Mouse (Mus musculus): Measurements from ENCODE around the gene Gab2. TPM values are rescaled to one million over a fixed set of nuclear protein-coding genes. Genes with fewer than 3 reads are reported as not detected.
"Not testable (repeated sequence)": the region's sequence is repeated elsewhere in the genome, so short reads cannot be mapped to it uniquely, and the experiment has no call there.

The Gab2 gene
- total RNA-seq, 2 experiments from 2014 or later, result 10.6 to 12.7 TPM

GRCm38 (mm10) chr7:97151082-97151813 is 69.9 kb downstream of the Gab2 start:
- DNase-seq, result no peak

DNA sequence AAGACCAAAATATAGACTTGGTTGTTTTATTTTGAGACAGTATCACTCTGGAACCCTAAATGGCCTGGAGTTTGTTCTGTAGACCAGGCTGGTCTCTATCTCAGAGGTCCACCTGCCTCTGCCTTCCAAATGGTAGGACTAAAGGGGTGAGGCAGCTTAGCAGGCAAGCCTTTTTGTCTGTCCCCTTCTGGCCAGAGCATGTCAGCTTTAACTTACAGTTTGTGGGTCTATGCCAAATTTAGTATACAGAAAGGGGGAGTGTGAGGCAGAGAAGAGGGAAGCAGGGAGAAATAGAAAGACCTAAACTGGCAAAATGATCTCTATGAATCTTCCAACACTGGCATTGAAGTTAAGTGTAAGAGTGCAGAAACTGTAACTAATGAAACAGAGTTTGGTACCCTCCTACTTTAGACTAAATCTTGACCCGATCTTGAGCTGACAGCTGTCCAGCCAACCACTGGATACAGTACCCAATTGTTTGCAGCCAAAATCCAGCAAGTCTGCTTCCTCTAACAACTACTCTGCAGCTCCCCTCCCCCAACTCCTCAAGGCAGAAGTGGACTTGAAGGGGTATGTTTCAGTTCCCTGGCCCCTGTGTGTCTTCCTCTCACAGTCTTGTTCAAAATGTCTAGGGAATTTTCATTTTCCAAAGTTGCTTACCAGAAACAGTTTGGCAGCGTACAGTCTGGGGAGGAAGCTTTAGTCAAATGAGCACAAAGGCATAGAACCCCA is 73.5 kb downstream of the Gab2 start:
- peak in 1 of 2 experiments; percentile 6 for DNase-seq

GRCm38 (mm10) chr7:97164261-97164660 is 82.9 kb downstream of the Gab2 start:
- no peak for DNase-seq

GRCm38 (mm10) chr7:97171089-97171488 is 89.7 kb downstream of the Gab2 start:
- DNase-seq, result no peak

GRCm38 (mm10) chr7:97171719-97172118 is 90.3 kb downstream of the Gab2 start:
- no peak for DNase-seq

GRCm38 (mm10) chr7:97172126-97172525 is 90.7 kb downstream of the Gab2 start:
- no peak for DNase-seq

GRCm38 (mm10) chr7:97181931-97182330 is 100.5 kb downstream of the Gab2 start:
- DNase-seq, result no peak

DNA sequence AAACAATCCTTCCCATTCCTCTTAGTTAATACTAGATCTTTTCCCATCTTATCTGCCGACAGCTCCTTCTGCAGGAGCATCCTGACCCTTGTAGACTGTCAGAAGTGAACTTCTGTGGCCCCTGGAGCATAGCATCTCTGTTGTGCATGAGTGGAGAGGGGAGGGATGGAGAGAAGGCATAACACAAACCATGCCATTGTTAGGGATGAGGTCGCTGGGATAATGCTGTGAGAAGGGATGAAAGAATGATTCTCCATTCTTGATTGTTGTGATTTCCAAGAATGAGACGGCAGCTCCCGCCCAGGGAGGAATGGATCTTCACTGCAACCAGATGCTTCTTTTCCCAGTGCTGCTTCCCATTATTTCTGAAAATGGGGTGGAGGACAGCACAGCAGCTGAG is 102.0 kb downstream of the Gab2 start:
- DNase-seq, result peak in 1 of 2 experiments; percentile 5

DNA sequence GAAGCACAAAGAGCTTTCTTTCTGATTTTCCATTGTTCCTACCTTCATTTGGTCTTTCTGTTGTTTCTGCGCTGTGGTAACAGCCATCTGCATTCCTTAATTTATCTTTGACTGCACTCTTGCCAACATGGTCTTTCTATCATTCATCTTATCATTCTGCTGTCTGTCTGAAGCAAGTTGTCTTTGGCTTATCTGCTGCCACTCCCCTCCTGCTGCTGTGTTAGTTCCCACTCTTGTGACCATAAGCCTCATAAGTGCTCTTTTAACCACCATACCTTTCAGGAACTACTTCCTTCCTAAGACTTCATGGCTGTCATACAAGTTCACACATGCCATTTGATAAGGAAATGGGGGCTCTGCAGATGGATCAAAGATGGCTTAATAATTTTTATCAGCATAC is 102.6 kb downstream of the Gab2 start:
- DNase-seq, result no peak

GRCm38 (mm10) chr7:97187387-97188081 is 106.1 kb downstream of the Gab2 start:
- no peak for DNase-seq

- no peak for DNase-seq
Measured at GRCm38 (mm10) chr7:97189116-97189515, 107.7 kb downstream of the Gab2 start.

- no peak for DNase-seq
Measured at GRCm38 (mm10) chr7:97203907-97204306, 122.5 kb downstream of the Gab2 start.

GRCm38 (mm10) chr7:97208811-97209549 is 127.6 kb downstream of the Gab2 start:
- DNase-seq, result no peak

GRCm38 (mm10) chr7:97210064-97210685 is 128.8 kb downstream of the Gab2 start:
- DNase-seq, result no peak

GRCm38 (mm10) chr7:97211117-97211516 is 129.7 kb downstream of the Gab2 start:
- no peak for DNase-seq

- DNase-seq, result no peak
Measured at GRCm38 (mm10) chr7:97223836-97224235, 142.4 kb downstream of the Gab2 start.

- peak; percentile 30 to 42 for DNase-seq
Measured at GRCm38 (mm10) chr7:97245261-97245949, 164.0 kb downstream of the Gab2 start.

- not testable (repeated sequence) for DNase-seq
Measured at GRCm38 (mm10) chr7:97245950-97246578, 164.7 kb downstream of the Gab2 start.

GRCm38 (mm10) chr7:97247661-97248060 is 166.3 kb downstream of the Gab2 start:
- no peak for DNase-seq

DNA sequence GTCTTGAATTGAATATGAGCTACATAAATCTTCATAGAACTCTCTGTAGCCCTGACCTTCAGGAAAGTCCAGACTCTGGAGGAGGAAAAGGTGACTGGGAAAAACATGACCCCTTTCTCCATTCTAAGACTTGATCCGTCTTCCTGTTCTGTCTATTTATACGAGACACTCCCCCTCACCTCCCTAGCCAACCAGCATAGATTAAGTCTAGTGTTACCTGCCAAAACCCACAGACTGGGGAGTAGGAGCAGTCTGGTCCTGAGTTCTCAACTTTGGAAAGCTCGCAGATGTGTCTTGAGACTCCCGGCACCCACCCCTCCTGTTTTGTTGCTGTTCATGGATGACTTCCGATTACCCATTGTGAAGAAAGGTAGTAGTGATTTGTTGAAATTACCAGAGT is 166.8 kb downstream of the Gab2 start:
- no peak for DNase-seq

- DNase-seq, result no peak
Measured at GRCm38 (mm10) chr7:97251638-97252037, 170.3 kb downstream of the Gab2 start.
